Mouse (Mus musculus) hindbrain, embryonic 14.5 days (tissue): ENCODE data around the gene Ect2l. TPM values are rescaled to one million over a fixed set of nuclear protein-coding genes. Genes with fewer than 3 reads are reported as not detected.

Experiments used
- ATAC-seq: fragments of 200-750 bp; cut with Nextera tagmentation; 2 replicates; pipeline ENCODE4 v1.8.0; 2017; ENCODE audit warnings: moderate number of reproducible peaks, mild to moderate bottlenecking, moderate TSS enrichment, moderate library complexity; ENCODE audit not compliant: low FRiP score
- DNase-seq: peaks from one replicate; pipeline ENCODE4 v3.0.0-alpha.2; 2015; ENCODE audit warnings: low spot score
- H3K27ac ChIP-seq: fragments of 300-500 bp; sonication (generic); 2 replicates; pipeline ENCODE4 v1.5.1; 2014; ENCODE audit warnings: mild to moderate bottlenecking, moderate library complexity
- H3K27me3 ChIP-seq: fragments of 300-500 bp; sonication (generic); 2 replicates; pipeline ENCODE4 v1.6.1; 2014; ENCODE audit warnings: mild to moderate bottlenecking, low read length, mixed read lengths; ENCODE audit not compliant: control insufficient read depth, insufficient read depth
- H3K36me3 ChIP-seq: fragments of 300-500 bp; sonication (generic); replicated peaks from 2 replicates; pipeline ENCODE4 v1.6.1; 2014; ENCODE audit not compliant: control insufficient read depth, insufficient read depth
- H3K4me1 ChIP-seq: fragments of 300-500 bp; sonication (generic); replicated peaks from 2 replicates; pipeline ENCODE4 v1.6.1; 2014; ENCODE audit warnings: antibody characterized with exemption, low read length, mixed read lengths; ENCODE audit not compliant: control insufficient read depth, insufficient read depth
- H3K4me2 ChIP-seq: fragments of 300-500 bp; sonication (generic); replicated peaks from 2 replicates; pipeline ENCODE4 v1.6.1; 2014; ENCODE audit warnings: mild to moderate bottlenecking, moderate library complexity
- H3K4me3 ChIP-seq: fragments of 300-500 bp; sonication (generic); replicated peaks from 2 replicates; pipeline ENCODE4 v1.5.1; 2014; ENCODE audit warnings: mild to moderate bottlenecking, low read length
- H3K9ac ChIP-seq: fragments of 300-500 bp; sonication (generic); 2 replicates; pipeline ENCODE4 v1.6.1; 2014
- H3K9me3 ChIP-seq: fragments of 300-500 bp; sonication (generic); 2 replicates; pipeline ENCODE4 v1.6.1; 2016; ENCODE audit warnings: low read length; ENCODE audit not compliant: control insufficient read depth
- WGBS: fragments of 180-500 bp; shearing (Covaris S2); extraction: QIAGEN DNeasy Blood & Tissue Kit; methylation state at CpG from one replicate; pipeline ENCODE4 v1.1.7; 2014; 5-methylcytosine and 5-hydroxymethylcytosine counted together
- polyA plus RNA-seq: library from polyadenylated mRNA; unstranded; fragments of >200 nt; fragmentation: Nextera tagmentation; extraction: Ambion mirVana; gene quantifications from 2 replicates; pipeline ENCODE4 v1.2.1, GENCODE M21; 2014

Gene Ect2l
- polyA plus RNA-seq = 0.33 and 0.51 TPM in 2 replicates

DNA sequence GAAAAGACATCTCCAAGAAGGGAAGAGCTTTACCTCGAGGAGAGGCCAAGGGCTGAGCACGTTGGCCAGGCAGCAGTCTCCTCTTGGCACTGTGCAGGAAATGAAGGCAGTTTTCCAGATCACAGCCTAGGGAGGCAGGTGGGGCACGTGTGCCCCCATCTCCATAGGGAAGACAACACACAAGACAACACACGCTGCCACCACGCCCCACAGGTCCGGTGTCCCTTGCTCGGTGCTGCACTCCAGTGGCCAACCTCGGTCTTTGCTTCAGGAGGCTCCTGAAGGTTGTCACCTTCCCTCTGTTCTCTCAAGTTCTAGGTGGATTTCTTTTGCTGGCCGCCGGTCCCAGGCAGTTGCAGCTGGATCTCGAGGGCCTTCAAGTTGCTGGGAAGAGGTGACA, at the start of gene Ect2l:
Gene Ect2l, minus strand, starts transcription at position 165 of the 400 bp plus-strand sequence.
- Histone ChIP-seq H3K27ac (no peak within 1 kb of the TSS), H3K9me3 (no peaks in the 10 kb centered on the region), H3K4me2 (no peak within 1 kb of the TSS; the same call in 1 of the 2 replicates), H3K4me3 (no peak within 1 kb of the TSS), H3K27me3 (no peaks in the 10 kb centered on the region), H3K9ac (no peak within 1 kb of the TSS), H3K4me1 (0 out of 2 replicates have a peak, but pooled peaks cover 2% of the 10 kb centered on the region), H3K36me3 (no peaks in the 10 kb centered on the region)
- DNase-seq = no peak
- whole genome bisulfite sequencing = 13% methylated on average over 11 of the region's 11 CpGs
- no peak; the same call in 1 of the 2 replicates for ATAC-seq

DNA sequence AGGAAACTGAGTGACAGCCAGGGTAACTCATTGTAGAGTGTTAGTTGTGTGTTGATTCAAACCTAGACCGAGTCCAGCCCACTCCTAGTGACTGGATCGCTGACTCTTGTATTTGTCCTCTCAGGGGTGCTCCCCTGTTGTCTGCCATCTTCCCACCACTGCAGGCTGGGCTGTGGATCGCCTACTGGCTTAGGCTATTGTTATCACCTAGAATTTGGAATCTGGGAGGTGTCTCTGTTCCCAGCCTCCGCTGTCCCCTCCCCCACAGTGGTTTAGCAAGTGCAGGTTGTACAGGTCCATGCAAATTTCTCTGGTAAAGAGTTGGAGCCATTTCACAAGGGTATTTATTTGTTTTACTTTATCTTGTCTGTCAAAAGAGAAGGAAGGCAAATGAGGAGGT, 40.7 kb upstream of the Ect2l start:
- no peaks in the 10 kb centered on the region for H3K36me3 ChIP-seq
- H3K9me3 ChIP-seq = no peaks in the 10 kb centered on the region
- no peaks in the 10 kb centered on the region for H3K4me1 ChIP-seq
- H3K9ac ChIP-seq = no peak overlapping the region
- H3K27me3 ChIP-seq = no peaks in the 10 kb centered on the region
- ATAC-seq (no peak), DNase-seq (no peak)
- no peak overlapping the region for H3K27ac ChIP-seq
- no peak overlapping the region for H3K4me2 ChIP-seq
- no peak overlapping the region for H3K4me3 ChIP-seq
- WGBS = 73% methylated on average over 4 of the region's 4 CpGs

DNA sequence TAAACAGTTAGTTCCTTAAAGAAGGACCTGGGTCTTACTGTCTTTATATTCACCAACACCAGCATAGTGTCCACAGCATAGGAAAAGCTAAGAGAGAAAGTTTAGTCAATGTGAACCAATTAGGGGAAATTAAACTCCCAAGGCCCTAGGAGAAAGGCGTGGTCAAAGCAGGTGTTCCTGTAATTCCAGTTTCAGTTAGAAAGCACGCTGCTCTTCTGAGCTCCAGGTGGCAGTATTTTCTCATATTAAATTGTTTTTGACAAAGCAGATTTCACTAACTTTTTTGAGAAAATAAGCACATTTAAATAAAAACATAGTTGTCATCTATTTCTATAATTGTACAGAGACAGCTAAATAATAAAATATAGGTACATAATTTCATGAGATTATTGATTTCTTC, 32.9 kb upstream of the Ect2l start:
- DNase-seq (peak; percentile 31), ATAC-seq (no peak)
- H3K27me3 ChIP-seq = no peaks in the 10 kb centered on the region
- H3K4me1 ChIP-seq = no peaks in the 10 kb centered on the region
- H3K27ac ChIP-seq = no peak overlapping the region
- H3K4me3 ChIP-seq = no peak overlapping the region
- H3K9me3 ChIP-seq = no peaks in the 10 kb centered on the region
- no peak overlapping the region for H3K4me2 ChIP-seq
- no peak overlapping the region for H3K9ac ChIP-seq
- 72% methylated on average over 2 of the region's 2 CpGs for WGBS
- no peaks in the 10 kb centered on the region for H3K36me3 ChIP-seq

DNA sequence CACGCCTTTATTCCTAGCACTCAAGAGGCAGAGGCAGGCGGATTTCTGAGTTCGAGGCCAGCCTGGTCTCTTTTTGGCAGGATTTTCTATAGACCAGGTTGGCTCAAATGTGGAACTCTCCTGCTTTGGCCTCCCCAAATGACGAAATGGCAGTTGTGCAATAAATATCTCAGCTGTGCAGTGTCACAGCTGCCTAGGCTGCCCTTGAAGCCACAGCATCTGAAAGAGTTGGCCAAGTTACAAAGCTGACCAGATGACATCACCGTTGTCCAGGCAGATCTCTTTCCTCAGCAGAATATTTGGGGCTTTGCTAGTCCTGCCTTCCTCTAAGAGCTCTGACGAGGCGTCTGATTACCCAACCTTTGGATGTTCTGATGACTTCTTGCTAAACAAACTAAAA, 26.5 kb upstream of the Ect2l start:
- Histone ChIP-seq H3K27ac (no peak overlapping the region), H3K9ac (no peak overlapping the region), H3K4me2 (no peak overlapping the region), H3K36me3 (no peaks in the 10 kb centered on the region), H3K27me3 (no peaks in the 10 kb centered on the region), H3K4me3 (no peak overlapping the region), H3K9me3 (no peaks in the 10 kb centered on the region), H3K4me1 (peaks cover 4% of the 10 kb centered on the region; the same call in 1 of the 2 replicates)
- ATAC-seq = no peak
- 93% methylated on average over 7 of the region's 7 CpGs for WGBS
- DNase-seq = no peak

DNA sequence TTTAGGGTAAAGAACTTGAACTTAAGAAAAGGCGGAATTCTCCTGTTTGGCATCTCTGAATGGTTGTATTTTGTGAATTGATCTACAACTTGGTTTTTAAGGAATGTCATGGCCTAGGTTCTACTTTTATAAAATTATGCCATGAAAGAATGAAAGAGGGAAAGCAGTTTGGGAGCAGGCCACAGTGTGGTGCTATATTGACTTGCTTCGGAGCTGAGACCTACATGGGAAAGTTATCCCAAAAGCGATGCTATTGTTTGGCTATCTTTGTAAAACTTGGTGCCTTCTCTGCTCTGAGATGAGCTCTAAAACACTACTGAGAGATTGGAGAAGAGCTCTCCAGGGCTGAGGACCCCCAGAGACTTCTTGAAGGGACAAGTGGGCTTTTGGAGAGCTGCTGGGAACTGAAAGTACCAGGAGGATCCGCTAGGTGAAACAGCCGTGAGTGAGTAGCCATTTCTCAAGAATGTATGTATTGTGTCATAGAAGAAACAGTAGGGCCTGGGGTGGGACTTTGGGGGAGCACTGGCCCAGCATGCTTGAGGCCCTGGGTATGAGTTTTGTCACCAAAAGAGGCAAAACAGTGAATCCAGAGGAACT, 25.7 kb upstream of the Ect2l start:
- Histone ChIP-seq H3K9ac (no peak overlapping the region), H3K4me1 (peaks cover 4% of the 10 kb centered on the region; the same call in 1 of the 2 replicates)

DNA sequence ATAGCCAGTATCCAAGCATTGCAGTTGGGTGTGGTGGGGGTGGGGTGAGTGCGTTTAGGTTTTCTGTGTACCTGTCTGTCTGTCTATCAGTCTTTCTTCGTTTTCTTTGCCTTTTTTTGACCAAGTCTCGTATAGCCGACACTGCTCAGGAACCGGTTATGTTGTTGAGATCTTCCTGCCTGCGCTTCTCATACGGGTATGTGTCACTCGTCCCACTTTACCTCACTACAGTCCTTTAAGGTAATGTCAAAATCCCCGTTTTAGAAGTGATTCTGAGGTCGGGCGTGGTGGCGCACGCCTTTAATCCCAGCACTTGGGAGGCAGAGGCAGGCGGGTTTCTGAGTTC, 24.7 kb upstream of the Ect2l start:
- 11% methylated on average over 14 of the region's 14 CpGs for WGBS
- ATAC-seq (peak; percentile 75), DNase-seq (no peak)
- no peak overlapping the region for H3K27ac ChIP-seq
- H3K36me3 ChIP-seq = no peaks in the 10 kb centered on the region
- H3K4me3 ChIP-seq = peak overlapping the region; percentile 50
- peaks cover 4% of the 10 kb centered on the region; the same call in 1 of the 2 replicates for H3K4me1 ChIP-seq
- H3K9ac ChIP-seq = peak overlapping the region; percentile 55
- no peaks in the 10 kb centered on the region for H3K9me3 ChIP-seq
- no peaks in the 10 kb centered on the region for H3K27me3 ChIP-seq
- H3K4me2 ChIP-seq = peak overlapping the region; percentile 55

More for the DNA sequence above, 25.7 kb upstream of the Ect2l start:
- Histone ChIP-seq H3K4me2 (no peak overlapping the region), H3K27ac (no peak overlapping the region), H3K27me3 (no peaks in the 10 kb centered on the region), H3K36me3 (no peaks in the 10 kb centered on the region), H3K9me3 (no peaks in the 10 kb centered on the region), H3K4me3 (no peak overlapping the region)
- DNase-seq (no peak), ATAC-seq (no peak)
- WGBS = 80% methylated on average over 5 of the region's 5 CpGs

DNA sequence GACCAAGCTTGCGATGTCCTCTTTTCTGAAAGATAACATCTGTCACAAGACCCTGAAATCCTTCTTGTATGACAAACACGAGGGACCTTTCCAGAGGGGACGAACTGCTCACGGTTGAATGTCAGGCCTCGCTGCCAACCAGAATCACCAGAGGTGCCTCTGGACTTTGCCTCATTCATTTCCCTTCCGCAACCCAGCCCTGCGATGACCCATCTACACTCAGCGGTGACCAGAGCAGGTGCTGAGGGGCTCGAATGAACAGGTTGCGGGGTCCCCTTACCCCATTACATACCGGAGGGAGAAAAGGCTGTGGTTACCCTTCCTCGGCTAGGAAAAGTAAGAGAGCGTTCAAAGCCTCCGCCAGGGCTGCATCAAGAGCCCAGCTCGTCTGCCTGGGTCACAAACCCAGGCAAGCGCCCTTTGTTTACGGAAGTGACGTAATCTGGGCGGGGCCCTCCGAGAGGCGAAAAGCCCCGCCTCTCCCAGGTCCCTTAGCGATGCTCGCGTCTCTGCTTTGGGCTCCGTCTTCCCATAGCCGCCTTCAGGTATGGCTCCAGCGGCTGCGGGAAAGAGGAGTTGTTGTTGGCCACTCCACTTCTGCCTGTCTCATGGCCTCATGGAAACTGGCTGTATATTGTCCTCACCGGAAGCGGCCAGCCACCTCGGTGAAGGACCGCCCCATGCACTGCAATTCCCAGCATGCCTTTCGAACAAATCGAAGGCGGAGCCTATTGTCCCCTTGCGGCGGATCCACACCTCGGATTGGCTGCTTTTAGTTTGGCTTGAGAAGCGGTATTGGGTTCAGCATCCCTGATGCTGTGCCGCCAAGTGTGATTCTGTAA, 24.1 kb upstream of the Ect2l start, which contains the start of gene Ccdc28a:
Gene Ccdc28a, minus strand, starts transcription at position 439 of the 842 bp plus-strand sequence.
- Histone ChIP-seq H3K27me3 (no peaks in the 10 kb centered on the region), H3K4me3 (peak within 1 kb of the TSS; percentile 50), H3K4me2 (peak within 1 kb of the TSS; percentile 83), H3K9ac (peak within 1 kb of the TSS; percentile 55), H3K9me3 (no peaks in the 10 kb centered on the region), H3K4me1 (peaks cover 4% of the 10 kb centered on the region; the same call in 1 of the 2 replicates), H3K27ac (peak within 1 kb of the TSS; percentile 61), H3K36me3 (no peaks in the 10 kb centered on the region)
- peak; percentile 96 for DNase-seq
- under 1% methylated on average over 41 of the region's 41 CpGs for WGBS
- peak; percentile 99 for ATAC-seq

DNA sequence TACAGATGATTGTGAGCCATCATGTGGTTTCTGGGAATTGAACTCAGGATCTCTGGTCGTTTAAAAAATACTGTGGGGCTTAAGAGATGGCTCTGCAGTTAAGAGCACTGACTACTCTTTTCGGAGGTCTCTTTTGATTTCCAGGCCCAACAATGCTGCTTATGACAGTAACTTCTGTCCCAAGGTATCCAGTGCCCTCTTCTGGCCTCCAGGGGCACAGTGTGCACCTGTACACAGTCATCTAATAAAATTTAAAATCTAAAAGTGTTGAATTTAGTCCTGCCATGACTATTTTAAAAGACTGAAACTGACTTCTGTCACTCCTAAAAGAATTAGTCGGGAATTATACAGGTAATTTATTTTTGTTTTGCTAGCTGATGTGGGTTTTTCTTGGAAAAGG, 23.2 kb upstream of the Ect2l start:
- no peak for ATAC-seq
- H3K4me3 ChIP-seq = peak overlapping the region; percentile 50; the same call in 1 of the 2 replicates
- WGBS = 56% methylated on average over 3 of the region's 3 CpGs
- no peaks in the 10 kb centered on the region for H3K9me3 ChIP-seq
- peak overlapping the region; percentile 55; the same call in 1 of the 2 replicates for H3K9ac ChIP-seq
- H3K36me3 ChIP-seq = no peaks in the 10 kb centered on the region
- peaks cover 4% of the 10 kb centered on the region; the same call in 1 of the 2 replicates for H3K4me1 ChIP-seq
- H3K27ac ChIP-seq = no peak overlapping the region
- peak overlapping the region; percentile 83; the same call in 1 of the 2 replicates for H3K4me2 ChIP-seq
- no peaks in the 10 kb centered on the region for H3K27me3 ChIP-seq
- peak; percentile 15 for DNase-seq

DNA sequence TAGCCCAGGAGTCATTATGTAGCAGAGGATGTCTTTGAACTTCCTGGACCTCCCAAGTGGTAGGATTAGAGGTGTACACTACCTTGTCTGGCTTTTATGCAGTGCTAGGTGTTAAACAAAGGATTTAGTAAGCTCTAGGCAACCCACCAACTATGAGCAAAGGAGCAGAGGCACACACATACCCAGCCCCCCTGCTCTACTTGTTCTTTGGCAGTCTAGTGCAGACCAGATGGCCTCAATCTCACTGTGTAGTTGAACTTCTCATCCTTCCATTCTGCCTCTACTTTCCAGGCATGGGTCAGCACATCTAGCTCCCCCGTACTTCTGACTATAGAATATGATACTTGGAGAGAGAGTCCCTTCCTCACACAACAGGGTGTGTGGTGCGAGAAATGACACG, 13.7 kb upstream of the Ect2l start:
- H3K27ac ChIP-seq = no peak overlapping the region
- no peaks in the 10 kb centered on the region for H3K4me1 ChIP-seq
- H3K9me3 ChIP-seq = no peaks in the 10 kb centered on the region
- no peak for DNase-seq
- no peaks in the 10 kb centered on the region for H3K27me3 ChIP-seq
- no peak overlapping the region for H3K9ac ChIP-seq
- H3K4me3 ChIP-seq = no peak overlapping the region
- no peaks in the 10 kb centered on the region for H3K36me3 ChIP-seq
- H3K4me2 ChIP-seq = no peak overlapping the region
- WGBS = 98% methylated on average over 3 of the region's 3 CpGs
- no peak for ATAC-seq
